Mouse (Mus musculus): Measurements from ENCODE around the gene Chrna4.

- TF ChIP-seq POLR2A (IDR thresholded peaks at IDR 0.05; ENCODE audit: borderline replicate concordance, control insufficient read depth, low read depth, low read length) (no peak), CTCF (IDR thresholded peaks at IDR 0.05; ENCODE audit: control insufficient read depth, insufficient read depth, low read length) (no peak)
Observed at GRCm38 (mm10) chr2:180988948-180989347, 54.4 kb downstream of the Chrna4 start.
